Mouse (Mus musculus) spleen, adult 18-20 months (tissue): Measurements from ENCODE around the gene Foxred1.

ENCODE experiments used
- DNase-seq, 2 experiments: peaks; one replicate each; pipeline ENCODE4 v3.0.0; 2022; ENCODE audit warnings: mixed read lengths in 2 of 2

Gene Foxred1

DNA sequence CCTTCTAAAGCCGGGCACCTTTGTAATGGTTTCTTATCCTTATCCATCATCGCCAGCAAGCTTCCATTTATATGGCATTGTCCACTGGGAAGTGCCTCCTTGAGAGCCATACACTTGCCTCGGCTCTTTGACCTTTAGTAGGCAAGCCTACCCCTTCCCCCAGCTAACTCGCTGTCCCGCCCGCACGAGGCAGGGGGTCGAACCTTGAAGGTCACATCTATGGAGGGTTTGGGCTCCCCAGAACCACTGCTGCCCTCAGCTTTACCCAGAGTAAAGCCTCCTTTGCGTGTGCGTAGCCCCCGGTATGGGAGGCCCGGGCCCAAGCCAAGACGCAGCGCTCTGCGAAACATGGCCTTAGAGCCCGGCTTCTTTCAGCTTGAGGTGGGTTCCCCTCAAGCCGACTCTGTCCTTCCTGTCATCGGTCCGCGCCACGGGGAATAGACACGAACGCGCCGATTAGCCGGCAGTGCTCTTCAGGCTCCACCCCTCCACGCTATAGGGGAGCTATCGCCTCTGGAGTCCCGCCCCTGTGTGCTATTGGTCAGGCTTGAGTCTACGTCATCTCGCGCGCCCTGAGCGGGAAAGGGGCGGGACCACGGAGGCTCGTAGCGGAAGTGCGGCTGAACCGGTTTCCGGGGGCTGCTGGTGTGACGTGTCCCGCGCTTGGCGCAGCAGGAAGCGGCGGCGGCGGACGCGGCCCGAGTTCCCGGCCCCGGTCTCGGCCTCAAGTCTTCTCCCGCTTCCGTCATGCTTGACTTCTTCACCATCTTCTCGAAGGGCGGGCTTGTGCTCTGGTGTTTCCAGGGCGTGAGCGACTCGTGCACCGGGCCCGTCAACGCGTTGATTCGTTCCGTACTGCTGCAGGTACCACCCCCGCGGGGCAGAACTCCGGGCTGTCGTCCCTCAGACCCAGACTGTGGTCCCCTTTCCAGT lies at the start of gene Foxred1:
TSS of gene Foxred1 (minus strand) at position 514 of the 933 bp plus-strand sequence.
- DNase-seq = peak; percentile 98

GRCm38 (mm10) chr9:35257365-35257764 lies 46.5 kb upstream of the Foxred1 start:
- no peak for DNase-seq

GRCm38 (mm10) chr9:35249476-35249875 lies 38.6 kb upstream of the Foxred1 start:
- DNase-seq = no peak

GRCm38 (mm10) chr9:35247405-35247804 lies 36.5 kb upstream of the Foxred1 start:
- DNase-seq = no peak

- DNase-seq = no peak
Observed at GRCm38 (mm10) chr9:35239734-35240133, 28.9 kb upstream of the Foxred1 start.

GRCm38 (mm10) chr9:35238915-35239571 lies 28.2 kb upstream of the Foxred1 start:
- no peak for DNase-seq

DNA sequence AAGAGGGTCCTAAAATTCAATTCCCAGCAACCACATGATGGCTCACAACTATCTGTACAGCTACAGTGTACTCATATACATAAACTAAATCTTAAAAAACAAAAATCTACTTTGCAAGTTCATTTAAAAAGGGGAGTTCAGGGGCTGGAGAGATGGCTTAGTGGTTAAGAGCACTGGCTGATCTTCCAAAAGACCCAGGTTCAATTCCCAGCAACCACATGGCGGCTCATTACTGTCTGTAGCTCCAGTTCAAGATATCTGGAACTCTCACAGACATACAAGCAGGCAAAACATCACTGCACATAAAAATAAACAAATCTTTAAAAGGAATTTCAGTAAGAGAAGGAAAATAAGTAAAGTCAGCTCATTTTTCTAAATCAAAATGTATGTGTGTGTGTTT lies 27.5 kb upstream of the Foxred1 start:
- DNase-seq = no peak

- no peak for DNase-seq
Observed at GRCm38 (mm10) chr9:35235996-35236395, 25.1 kb upstream of the Foxred1 start.

DNA sequence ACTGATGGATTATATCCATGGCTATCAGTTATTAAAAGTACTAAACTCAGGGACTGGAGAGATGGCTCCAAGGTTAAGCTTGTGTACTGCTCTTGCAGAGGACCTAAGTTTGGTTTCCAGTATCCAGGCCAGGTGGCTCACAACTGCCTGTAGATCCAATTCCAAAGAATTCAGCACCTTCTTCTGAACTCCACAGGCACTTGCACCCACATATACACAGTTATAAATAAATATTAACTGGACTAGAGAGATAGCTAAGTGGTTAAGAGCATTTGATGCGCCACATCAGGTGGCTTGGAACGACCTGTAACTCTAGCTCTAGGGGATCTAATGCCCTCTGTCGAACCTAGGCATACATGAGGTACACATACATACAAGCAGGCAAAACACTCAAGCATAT lies 17.8 kb upstream of the Foxred1 start:
- no peak for DNase-seq

DNA sequence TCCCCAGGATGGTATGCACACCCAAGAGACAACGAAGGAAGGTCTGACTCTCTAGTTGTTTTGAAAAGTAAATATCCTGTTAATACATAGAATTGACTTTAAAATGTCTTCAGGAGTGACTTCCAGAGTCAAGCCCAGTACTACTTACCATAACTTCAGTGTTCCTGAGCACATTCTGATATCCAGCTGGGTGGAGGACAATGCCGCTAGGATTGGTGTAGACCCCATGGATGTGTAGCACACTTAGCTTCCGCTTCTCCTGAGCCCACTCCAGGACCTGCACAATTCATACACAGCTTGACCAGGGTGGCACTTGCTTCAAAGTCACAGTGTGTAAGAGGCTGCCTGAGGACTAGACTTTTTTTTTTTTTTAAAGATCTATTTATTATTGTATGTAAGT lies 12.6 kb upstream of the Foxred1 start:
- DNase-seq = no peak

DNA sequence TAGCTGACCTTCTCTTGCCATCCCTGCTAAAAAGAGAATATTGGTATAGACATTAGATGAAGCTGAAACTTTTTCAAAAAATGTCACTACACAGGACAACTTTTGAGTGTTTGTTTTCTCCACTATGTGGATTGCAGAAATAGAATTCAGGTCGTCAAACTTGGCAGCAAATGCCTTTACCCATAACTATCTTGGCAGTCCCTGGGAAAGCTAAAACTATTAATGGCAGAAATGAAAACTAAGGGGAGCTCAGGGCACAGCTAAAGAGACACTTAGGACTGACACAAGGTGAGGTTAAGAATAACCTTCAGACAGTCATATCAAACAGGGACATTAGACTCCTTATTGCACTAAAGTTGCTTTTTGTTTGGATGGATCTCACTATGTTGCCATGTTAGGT lies 7.1 kb upstream of the Foxred1 start:
- no peak for DNase-seq

- no peak for DNase-seq
Observed at GRCm38 (mm10) chr9:35211573-35212511, 987 bp upstream of the Foxred1 start.

DNA sequence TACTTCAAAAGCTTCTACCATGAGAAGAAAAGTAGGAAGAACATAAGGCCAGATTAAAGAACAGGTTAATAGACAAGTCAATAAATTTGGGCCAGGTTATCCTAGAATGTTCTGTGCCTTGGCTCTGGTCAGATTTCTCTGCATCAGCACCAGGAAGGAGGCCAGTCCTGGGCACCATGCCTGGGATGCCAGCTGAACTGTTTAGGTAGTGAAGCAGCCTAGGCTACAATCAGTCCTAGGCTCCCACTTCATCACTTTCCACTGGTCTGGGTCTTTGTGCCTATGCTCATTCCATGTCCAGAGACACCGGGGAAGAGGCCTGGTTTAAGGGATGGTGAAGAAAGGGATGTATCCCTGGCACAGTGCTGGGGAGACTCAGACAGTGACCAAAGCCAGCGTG lies 6.4 kb downstream of the Foxred1 start:
- no peak for DNase-seq

DNA sequence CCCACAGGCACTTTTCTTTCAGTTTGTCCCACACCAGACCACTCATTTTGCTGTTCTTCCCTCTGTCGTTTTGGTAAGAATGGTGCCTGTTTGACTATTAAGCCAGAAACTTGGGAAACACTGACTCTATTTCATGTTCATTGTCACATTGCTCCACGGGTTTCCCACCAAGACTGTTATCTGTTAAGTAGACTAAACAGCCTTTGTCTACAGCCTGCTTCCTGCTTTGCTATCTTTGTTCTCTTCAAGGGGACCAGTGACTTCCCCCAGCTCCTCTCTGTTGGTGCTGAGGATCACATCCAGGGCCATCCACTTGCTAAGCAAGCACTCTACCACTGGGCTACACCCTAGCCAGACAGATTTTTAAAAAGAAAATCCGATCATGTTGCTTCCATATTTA lies 7.3 kb downstream of the Foxred1 start:
- DNase-seq = no peak

DNA sequence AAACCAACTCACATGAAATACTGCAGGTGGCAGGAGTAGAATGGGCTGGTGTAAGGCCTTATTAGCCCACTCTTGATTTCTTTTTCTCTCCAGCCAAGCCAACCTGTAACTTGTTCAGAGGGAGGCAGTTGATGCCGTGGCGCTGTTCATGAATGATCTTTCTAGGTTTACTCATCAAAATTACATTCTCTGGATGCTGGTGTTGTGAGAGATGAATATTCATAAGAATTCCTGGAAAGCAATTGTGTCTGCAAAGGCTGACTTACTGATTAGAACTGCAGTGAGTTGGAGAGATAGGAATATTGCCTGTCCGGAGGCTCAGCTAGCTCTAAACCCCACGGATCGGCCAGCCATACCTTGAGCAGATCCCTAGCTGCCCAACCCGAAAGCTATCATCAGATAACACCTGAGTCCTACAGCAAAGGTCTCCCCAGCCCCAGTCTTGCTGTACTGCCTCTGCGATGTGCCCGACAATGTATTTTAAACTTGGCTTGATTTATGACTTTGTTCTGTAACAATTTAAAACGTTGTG lies 10.3 kb downstream of the Foxred1 start:
- DNase-seq = no peak

- DNase-seq = peak; percentile 81 to 93
Observed at GRCm38 (mm10) chr9:35199772-35200471, 10.9 kb downstream of the Foxred1 start, which contains the start of the genes Srpr and Tirap. Gene Srpr, plus strand, starts transcription at chr9:35200175. Gene Tirap, minus strand, starts transcription at chr9:35200291.

- DNase-seq = no peak
Observed at GRCm38 (mm10) chr9:35198945-35199771, 11.7 kb downstream of the Foxred1 start.

DNA sequence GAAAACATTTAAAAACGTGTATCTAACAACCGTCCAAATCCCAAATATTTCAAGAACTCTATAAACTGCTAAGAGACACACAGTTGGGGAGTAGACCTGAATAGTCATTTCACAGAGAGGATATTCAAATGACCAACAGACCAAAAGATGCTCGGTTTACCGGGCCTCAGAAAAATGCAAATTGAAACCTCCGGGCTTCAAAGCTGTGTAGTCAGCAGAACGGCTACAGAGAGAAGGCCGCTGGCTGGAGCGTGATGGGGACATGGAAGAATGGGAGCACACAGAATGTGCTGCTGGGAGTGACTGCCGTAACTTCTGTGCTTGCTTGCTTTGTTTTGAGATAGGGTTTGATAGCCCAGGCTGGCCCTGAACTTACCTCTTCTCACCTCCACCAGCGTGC lies 12.5 kb downstream of the Foxred1 start:
- DNase-seq = no peak

GRCm38 (mm10) chr9:35197625-35198024 lies 13.2 kb downstream of the Foxred1 start:
- DNase-seq = no peak

DNA sequence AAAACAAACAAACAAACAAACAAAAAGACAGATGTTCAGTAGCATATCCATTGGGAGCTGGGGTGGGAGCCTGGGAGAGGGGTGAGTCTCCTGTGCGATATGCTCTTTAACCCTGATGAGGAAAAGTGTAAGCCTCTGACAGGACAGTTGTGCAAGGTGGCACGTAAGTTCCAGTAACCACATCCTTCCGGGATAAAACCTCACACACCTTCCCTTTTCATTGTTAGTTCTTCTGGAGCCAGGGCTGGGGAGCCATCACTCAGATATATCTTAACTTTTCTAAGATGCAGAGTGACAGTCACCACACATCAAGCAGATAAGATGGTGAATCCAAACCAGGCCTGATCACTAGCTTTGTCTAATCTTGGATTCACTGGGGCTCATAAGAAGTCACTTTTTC lies 16.8 kb downstream of the Foxred1 start:
- no peak for DNase-seq

DNA sequence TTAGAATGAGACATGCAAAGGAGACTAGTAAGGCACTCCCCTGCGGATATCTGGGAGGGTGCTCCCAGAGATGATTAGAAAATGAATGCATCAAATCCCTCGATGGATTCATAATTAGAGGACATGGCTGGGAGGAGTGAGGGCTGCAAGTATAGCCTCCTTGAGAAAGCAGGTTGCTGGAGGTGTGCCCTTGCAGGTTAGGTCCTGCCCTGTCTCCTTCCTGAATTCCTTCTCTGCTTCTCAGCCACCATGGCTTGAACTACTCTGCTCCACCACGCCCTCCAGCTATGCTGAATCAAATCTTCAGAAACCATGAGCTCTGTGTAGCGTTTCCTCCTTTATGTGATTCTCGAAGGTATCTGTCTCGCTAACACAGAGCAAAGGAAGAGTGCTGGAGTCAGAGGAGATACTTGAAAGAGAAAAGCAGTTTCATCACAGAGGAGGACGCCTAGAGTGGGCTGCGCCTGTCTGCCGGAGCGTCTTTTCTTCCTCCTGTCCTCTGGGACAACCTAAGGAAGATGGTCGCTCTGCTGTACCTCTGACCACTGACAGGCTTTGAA lies 17.8 kb downstream of the Foxred1 start:
- no peak for DNase-seq
